Mouse (Mus musculus): ENCODE results near the gene Gm49510. TPM values are rescaled to one million over a fixed set of nuclear protein-coding genes. Genes with fewer than 3 reads are reported as not detected.

Gm49510 gene
- total RNA-seq, 2 experiments from 2014 or later: not detected

GRCm38 (mm10) chr15:78908399-78908798 is 8.9 kb downstream of the Gm49510 start:
- no peak for DNase-seq (ENCODE audit: extremely low spot score in 1 of 2, low spot score in 2 of 2)
- intact Hi-C loops (cut with DNase I): no loop called here

- no peak for DNase-seq (ENCODE audit: extremely low spot score in 1 of 2, low spot score in 2 of 2)
- intact Hi-C loops (cut with DNase I): no loop called here
These were observed 9.5 kb downstream of the Gm49510 start for GRCm38 (mm10) chr15:78908982-78909381.

- peak in 1 of 2 experiments; percentile 69 for DNase-seq (ENCODE audit: extremely low spot score in 1 of 2, low spot score in 2 of 2)
- intact Hi-C loops (cut with DNase I): no loop called here
These were observed 12.6 kb downstream of the Gm49510 start for GRCm38 (mm10) chr15:78912040-78912439.

DNA sequence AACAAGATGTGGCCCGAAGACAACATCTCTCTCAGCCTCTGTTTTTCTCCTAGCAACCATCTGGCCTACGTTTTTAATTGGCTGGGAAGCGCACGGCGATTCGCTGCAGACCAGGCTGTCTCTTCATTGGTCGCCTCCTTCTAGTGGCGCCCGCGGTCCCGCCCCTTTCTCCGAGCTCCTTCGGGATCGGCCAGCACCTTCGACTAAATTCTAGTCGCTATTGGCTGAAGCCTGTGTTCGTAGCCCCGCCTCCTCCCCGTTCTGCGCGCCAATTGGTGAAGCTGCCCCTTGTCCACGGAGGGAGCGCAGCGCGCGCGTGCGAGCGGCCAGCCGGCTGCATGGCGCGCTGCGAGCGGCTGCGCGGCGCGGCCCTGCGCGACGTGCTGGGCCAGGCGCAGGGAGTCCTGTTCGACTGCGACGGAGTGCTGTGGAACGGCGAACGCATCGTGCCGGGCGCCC is 14.2 kb downstream of the Gm49510 start, which contains the start of gene Pdxp:
TSS of gene Pdxp (plus strand) at position 288 of the 459 bp plus-strand sequence.
- intact Hi-C loops (cut with DNase I): no loop called here
- DNase-seq (ENCODE audit: extremely low spot score in 1 of 2, low spot score in 2 of 2): peak; percentile 98 to 99

GRCm38 (mm10) chr15:78914091-78914822 is 14.8 kb downstream of the Gm49510 start:
- intact Hi-C loops (cut with DNase I): no loop called here
- peak; percentile 51 to 81 for DNase-seq (ENCODE audit: extremely low spot score in 1 of 2, low spot score in 2 of 2)

DNA sequence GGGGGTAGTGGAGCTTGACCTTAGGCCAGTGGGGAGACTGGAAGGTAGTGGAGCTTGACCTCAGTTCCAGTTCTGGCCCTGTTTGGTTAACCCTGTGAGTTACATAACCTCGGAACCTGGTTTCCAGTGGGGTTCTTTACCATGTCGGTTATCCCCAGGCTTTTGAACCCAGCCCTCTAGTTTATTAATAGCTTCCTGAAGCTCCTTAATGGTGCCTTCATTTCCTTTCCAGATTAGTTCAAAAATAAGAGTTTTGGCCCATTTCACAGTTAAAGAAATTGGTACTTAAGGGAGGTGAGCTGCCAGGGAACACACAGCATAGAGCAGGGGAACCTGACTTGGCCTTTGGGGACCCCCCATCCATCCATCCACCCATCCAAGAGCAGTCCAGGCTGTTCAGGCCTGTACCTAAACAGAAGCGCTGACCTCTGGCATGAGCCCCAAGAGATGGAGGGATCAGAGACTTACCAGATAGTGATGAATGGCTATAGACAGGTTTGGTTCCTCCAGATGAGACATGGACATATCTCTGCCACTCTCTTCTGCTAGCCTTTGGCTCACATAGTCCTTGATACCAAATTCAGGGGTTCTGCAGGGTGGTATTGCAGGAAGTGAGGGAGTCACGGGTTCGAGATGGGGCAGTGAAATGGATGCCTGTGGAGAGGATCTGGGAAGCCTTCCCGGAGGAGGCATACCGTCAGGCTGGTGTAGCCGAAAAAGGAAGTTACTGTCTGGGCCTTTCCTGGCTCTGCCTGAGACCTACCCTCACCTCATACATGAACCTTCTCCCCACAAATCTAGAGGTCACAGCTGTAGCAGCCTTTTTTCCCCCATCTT is 15.6 kb downstream of the Gm49510 start:
- intact Hi-C loops (cut with DNase I): no loop called here

GRCm38 (mm10) chr15:78915660-78916017 is 16.2 kb downstream of the Gm49510 start:
- peak; percentile 75 to 80 for DNase-seq (ENCODE audit: extremely low spot score in 1 of 2, low spot score in 2 of 2)
- intact Hi-C loops (cut with DNase I): no loop called here

More for the DNA sequence above, 15.6 kb downstream of the Gm49510 start:
- no peak for DNase-seq (ENCODE audit: extremely low spot score in 1 of 2, low spot score in 2 of 2)

DNA sequence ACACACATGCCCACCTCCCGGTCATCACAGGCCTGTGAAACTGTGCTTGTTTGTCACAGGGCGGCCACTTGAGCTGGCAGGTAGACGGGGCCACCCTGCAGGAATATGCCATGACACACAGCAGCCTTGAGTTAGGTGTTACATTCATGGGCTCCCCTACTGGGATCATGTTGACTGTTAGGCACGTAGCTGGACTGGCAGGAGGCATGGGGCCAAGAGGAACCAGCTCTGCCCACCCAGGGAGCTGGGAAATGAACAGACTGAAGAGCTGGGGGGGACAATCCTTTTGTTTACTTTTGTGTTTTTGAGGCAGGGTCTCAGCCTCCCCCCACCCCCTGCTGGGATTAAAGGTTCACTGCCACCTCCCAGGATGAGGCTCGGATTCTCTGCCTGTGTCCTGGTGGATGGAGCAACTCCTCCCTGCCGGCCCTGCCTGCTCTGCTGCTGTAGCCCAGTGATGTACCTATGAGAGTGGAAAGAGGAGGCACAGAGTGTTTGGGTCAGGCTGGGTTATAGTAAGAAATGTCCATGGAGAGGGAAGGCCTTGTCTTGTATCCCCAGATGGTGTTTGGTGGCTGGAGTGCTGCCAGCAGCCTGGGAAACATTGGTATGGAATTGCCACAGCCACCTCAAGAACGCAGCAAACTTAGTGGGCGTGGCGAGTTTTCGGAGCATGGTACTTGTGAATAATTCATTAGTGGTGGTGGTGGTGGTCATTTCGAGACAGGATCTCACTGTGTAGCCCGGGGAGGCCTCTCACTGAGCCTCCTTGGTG is 16.8 kb downstream of the Gm49510 start:
- intact Hi-C loops (cut with DNase I): no loop called here
- peak in 1 of 2 experiments; percentile 74 for DNase-seq (ENCODE audit: extremely low spot score in 1 of 2, low spot score in 2 of 2)

GRCm38 (mm10) chr15:78918126-78918525 is 18.7 kb downstream of the Gm49510 start:
- intact Hi-C loops (cut with DNase I): no loop called here
- no peak for DNase-seq (ENCODE audit: extremely low spot score in 1 of 2, low spot score in 2 of 2)

DNA sequence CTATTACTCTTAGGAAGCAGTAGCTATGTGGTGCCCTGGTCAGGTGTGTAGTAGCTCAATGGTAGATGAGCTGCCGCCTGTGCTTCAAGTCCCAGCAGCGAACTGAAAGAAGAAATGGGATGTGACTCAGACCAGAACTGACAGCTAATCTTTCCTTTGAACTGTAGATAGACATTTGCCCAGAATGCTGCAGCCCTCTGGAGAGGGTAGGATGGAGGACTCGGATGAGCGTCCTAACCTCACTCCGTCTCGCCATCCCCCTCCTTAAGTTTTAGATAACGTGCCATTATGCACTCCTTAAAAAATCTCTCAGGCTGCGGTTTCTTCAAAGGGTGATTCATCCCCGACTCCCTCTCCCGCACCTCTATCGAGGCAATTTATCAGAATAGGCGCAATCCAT is 20.4 kb downstream of the Gm49510 start:
- intact Hi-C loops (cut with DNase I): no loop called here
- DNase-seq (ENCODE audit: extremely low spot score in 1 of 2, low spot score in 2 of 2): no peak

- intact Hi-C loops (cut with DNase I): no loop called here
- no peak for DNase-seq (ENCODE audit: extremely low spot score in 1 of 2, low spot score in 2 of 2)
These were observed 23.2 kb downstream of the Gm49510 start for GRCm38 (mm10) chr15:78922700-78923099.

DNA sequence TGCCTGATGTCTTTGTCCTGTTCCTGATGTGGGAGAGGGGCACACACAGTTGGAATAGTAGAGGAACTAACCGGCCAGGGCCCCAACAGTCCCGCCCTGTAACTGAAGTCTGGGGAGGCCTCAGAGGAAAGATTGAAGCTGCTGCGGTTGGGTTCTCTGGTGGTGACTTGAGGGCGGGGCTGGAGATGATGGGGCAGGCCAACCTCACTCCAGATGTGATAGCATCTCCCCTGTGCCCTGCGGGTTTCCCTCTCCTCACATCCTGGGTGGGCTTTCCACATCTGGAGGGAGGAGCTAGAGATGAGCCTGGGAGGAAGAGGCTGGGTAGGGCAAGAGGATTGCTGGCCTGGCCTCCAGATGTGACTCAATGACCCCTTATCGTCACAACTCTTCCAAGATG is 24.1 kb downstream of the Gm49510 start:
- intact Hi-C loops (cut with DNase I): no loop called here

DNA sequence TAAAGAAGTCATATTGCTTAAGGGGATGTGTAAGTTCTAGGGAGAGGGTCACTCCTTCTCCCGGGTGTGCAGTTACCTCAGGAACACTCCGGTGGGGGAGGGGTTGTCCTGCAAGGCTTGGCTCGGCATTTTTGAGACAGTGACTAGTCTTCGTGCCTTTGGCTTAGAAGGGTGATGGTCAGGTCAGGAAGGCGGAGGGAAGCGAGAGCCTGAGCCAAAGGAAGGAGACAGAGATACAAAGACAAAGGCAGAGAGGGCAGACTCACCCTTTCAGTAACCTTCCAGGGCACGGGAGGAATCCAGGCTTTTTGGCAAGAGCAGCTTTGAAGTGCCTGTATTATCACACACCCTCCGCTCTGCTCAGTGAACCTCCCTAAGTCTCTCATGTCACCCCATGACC is 25.7 kb downstream of the Gm49510 start:
- DNase-seq (ENCODE audit: extremely low spot score in 1 of 2, low spot score in 2 of 2): no peak
- intact Hi-C loops (cut with DNase I): no loop called here

More for the DNA sequence above, 24.1 kb downstream of the Gm49510 start:
- DNase-seq (ENCODE audit: extremely low spot score in 1 of 2, low spot score in 2 of 2): no peak

GRCm38 (mm10) chr15:78926021-78926919 is 26.8 kb downstream of the Gm49510 start, which contains the start of gene Lgals1:
Gene Lgals1, plus strand, starts transcription at chr15:78926725.
- peak in 1 of 2 experiments; percentile 89 for DNase-seq (ENCODE audit: extremely low spot score in 1 of 2, low spot score in 2 of 2)

GRCm38 (mm10) chr15:78927021-78927787 is 27.7 kb downstream of the Gm49510 start:
- intact Hi-C loops (cut with DNase I): no loop called here
- DNase-seq (ENCODE audit: extremely low spot score in 1 of 2, low spot score in 2 of 2): peak in 1 of 2 experiments; percentile 71

More at GRCm38 (mm10) chr15:78926021-78926919, 26.8 kb downstream of the Gm49510 start, which contains the start of gene Lgals1:
- intact Hi-C loops (cut with DNase I): no loop called here

DNA sequence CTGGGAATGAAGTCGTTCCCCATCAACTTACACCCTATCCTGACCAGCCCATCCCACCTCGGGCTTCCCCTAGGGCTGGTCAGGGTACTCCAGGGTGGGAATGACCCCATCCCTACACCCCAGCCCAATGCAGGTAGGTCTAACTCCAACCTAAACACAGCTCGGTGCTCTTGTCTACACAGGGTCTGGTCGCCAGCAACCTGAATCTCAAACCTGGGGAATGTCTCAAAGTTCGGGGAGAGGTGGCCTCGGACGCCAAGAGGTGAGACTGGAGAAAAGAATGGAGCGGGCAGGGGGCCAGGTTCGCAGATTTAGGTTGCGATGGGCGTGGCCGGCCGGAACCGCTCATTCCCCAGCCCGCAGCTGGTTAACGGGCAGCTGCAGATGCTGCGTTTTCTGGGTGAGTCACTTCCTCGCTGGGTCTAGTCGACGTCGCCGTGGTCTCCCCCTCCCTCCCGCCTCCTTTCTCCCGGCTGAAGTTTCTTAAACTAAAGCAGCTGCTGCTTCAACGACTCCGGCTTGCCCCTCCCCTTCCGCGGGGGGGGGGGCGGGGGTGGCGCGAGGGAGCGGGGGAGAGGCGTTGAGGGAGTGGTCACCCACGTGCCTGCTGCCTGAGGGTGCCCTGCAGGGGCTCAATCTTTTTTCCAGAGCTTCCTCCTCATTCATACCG is 28.5 kb downstream of the Gm49510 start:
- intact Hi-C loops (cut with DNase I): no loop called here
- DNase-seq (ENCODE audit: extremely low spot score in 1 of 2, low spot score in 2 of 2): peak in 1 of 2 experiments; percentile 87

- intact Hi-C loops (cut with DNase I): no loop called here
- DNase-seq (ENCODE audit: extremely low spot score in 1 of 2, low spot score in 2 of 2): no peak
These were observed 29.1 kb downstream of the Gm49510 start for GRCm38 (mm10) chr15:78928539-78928938.

Data from left cerebral cortex, postnatal 10 days (tissue).